Mouse (Mus musculus) liver, embryonic 13.5 days (tissue): ENCODE measurements around the gene Nampt. TPM values are rescaled to one million over a fixed set of nuclear protein-coding genes. Genes with fewer than 3 reads are reported as not detected.

ENCODE experiments used
- ATAC-seq: fragments of 200-750 bp; cut with Nextera tagmentation; 2 replicates; pipeline ENCODE4 v1.8.0; 2017; ENCODE audit warnings: low read depth, mild to moderate bottlenecking, moderate number of reproducible peaks, moderate library complexity
- DNase-seq: peaks from one replicate; pipeline ENCODE4 v3.0.0; 2022
- H3K27ac ChIP-seq: fragments of 300-500 bp; sonication (generic); 2 replicates; pipeline ENCODE4 v1.5.1; 2015; ENCODE audit warnings: moderate library complexity, mild to moderate bottlenecking, inconsistent platforms
- H3K27me3 ChIP-seq: fragments of 300-500 bp; sonication (generic); 2 replicates; pipeline ENCODE4 v1.6.1; 2015; ENCODE audit warnings: mild to moderate bottlenecking, inconsistent platforms
- H3K36me3 ChIP-seq: fragments of 300-500 bp; sonication (generic); 2 replicates; pipeline ENCODE4 v1.6.1; 2015; ENCODE audit warnings: mild to moderate bottlenecking, inconsistent platforms
- H3K4me1 ChIP-seq: fragments of 300-500 bp; sonication (generic); replicated peaks from 2 replicates; pipeline ENCODE4 v1.6.1; 2015; ENCODE audit warnings: inconsistent platforms
- H3K4me2 ChIP-seq: fragments of 300-500 bp; sonication (generic); 2 replicates; pipeline ENCODE4 v1.6.1; 2015; ENCODE audit warnings: inconsistent platforms, mild to moderate bottlenecking, moderate library complexity
- H3K4me3 ChIP-seq: fragments of 300-500 bp; sonication (generic); replicated peaks from 2 replicates; pipeline ENCODE4 v1.5.1; 2015; ENCODE audit warnings: mild to moderate bottlenecking, inconsistent platforms
- H3K9ac ChIP-seq: fragments of 300-500 bp; sonication (generic); 2 replicates; pipeline ENCODE4 v1.6.1; 2015; ENCODE audit warnings: mild to moderate bottlenecking, inconsistent platforms
- H3K9me3 ChIP-seq: fragments of 300-500 bp; sonication (generic); replicated peaks from 2 replicates; pipeline ENCODE4 v1.6.1; 2016; ENCODE audit warnings: inconsistent platforms
- WGBS: fragments of 180-500 bp; shearing (Covaris S2); methylation state at CpG from one replicate; pipeline ENCODE4 v1.1.7; 2015; ENCODE audit not compliant: insufficient replicate concordance; 5-methylcytosine and 5-hydroxymethylcytosine counted together
- polyA plus RNA-seq: library from polyadenylated mRNA; unstranded; fragments of >200 nt; fragmentation: Nextera tagmentation; extraction: Ambion mirVana; gene quantifications from 2 replicates; pipeline ENCODE4 v1.2.1, GENCODE M21; 2015

The Nampt gene
- polyA plus RNA-seq, 1 experiment from 2014 or later, result 10.6 TPM

DNA sequence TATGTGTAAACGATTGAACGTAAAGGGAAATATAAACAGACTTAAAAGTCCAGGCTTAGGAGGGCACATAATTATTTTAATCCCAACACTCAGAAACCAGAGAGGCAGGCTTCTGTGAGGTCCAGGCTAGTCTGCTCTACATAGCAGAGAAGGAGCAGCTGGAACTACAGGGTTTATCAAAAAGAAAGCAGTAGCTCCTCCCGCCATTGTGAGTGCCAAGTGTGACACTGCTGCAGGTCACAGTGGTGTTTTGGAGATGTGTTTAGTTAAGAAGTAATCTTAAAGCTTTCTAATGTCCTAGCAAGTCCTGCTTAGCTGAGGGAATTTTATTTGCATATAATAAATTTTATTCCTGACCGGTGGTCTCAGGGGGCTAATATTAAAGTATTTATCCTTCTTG is 2.7 kb downstream of the Nampt start:
- peaks cover 18% of the 10 kb centered on the region for H3K4me1 ChIP-seq
- 72% methylated on average over 4 of the region's 4 CpGs for WGBS
- no peak for ATAC-seq
- H3K36me3 ChIP-seq, result no peaks in the 10 kb centered on the region
- no peaks in the 10 kb centered on the region for H3K9me3 ChIP-seq
- H3K9ac ChIP-seq, result no peak overlapping the region
- H3K4me2 ChIP-seq, result no peak overlapping the region
- H3K27ac ChIP-seq, result no peak overlapping the region
- H3K27me3 ChIP-seq, result no peaks in the 10 kb centered on the region
- no peak for DNase-seq
- no peak overlapping the region for H3K4me3 ChIP-seq

DNA sequence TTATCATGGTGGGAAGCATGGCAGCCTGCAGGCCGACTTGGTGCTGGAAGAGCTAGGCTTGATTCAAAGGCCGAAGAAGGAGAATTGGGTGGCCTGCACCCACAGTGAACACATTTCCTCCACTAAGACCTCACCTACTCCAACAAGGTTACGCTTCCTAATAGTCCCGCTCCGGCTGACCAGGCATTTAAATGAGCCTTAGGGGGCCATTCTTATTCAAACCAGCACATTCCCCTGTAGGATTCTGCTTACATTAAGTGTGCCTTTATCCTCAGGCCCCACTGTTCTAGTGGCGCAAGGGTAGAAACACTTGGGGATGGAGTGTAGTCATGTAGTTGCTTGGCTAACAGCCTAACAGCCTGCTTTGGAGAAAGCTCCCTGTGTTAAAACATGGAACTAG is 5.2 kb downstream of the Nampt start:
- WGBS, result 85% methylated on average over 6 of the region's 6 CpGs
- no peak for ATAC-seq
- peaks cover 15% of the 10 kb centered on the region for H3K4me1 ChIP-seq
- no peak overlapping the region for H3K4me3 ChIP-seq
- no peak for DNase-seq
- H3K36me3 ChIP-seq, result no peaks in the 10 kb centered on the region
- no peak overlapping the region for H3K4me2 ChIP-seq
- H3K9me3 ChIP-seq, result no peaks in the 10 kb centered on the region
- no peaks in the 10 kb centered on the region for H3K27me3 ChIP-seq
- H3K9ac ChIP-seq, result no peak overlapping the region
- no peak overlapping the region for H3K27ac ChIP-seq

DNA sequence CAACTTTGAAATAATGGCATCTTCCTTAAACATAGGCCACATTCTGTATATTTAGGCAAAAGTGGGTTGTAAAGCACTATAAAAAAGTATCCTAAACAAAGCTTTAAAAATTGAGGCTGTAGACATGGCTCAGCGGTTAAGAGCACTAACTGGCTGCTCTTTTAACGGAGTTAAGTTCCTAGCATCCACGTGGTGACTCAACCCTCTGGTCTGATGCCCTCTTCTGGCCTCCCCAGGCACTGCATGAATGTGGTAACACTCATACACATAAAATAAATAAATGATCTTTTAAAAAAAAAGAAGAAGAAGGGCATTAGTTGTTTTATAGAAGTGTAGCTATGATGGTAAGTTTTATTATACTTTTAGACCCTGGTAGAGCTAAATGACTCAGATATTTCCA is 7.6 kb downstream of the Nampt start:
- Histone ChIP-seq H3K4me1 (peaks cover 9% of the 10 kb centered on the region; the same call in 1 of the 2 replicates), H3K4me2 (no peak overlapping the region), H3K36me3 (peaks cover 2% of the 10 kb centered on the region), H3K27ac (no peak overlapping the region), H3K9ac (no peak overlapping the region), H3K27me3 (no peaks in the 10 kb centered on the region), H3K9me3 (no peaks in the 10 kb centered on the region), H3K4me3 (no peak overlapping the region)
- no peak for ATAC-seq
- 27% methylated on average over 3 of the region's 3 CpGs for WGBS
- DNase-seq, result peak; percentile 31

DNA sequence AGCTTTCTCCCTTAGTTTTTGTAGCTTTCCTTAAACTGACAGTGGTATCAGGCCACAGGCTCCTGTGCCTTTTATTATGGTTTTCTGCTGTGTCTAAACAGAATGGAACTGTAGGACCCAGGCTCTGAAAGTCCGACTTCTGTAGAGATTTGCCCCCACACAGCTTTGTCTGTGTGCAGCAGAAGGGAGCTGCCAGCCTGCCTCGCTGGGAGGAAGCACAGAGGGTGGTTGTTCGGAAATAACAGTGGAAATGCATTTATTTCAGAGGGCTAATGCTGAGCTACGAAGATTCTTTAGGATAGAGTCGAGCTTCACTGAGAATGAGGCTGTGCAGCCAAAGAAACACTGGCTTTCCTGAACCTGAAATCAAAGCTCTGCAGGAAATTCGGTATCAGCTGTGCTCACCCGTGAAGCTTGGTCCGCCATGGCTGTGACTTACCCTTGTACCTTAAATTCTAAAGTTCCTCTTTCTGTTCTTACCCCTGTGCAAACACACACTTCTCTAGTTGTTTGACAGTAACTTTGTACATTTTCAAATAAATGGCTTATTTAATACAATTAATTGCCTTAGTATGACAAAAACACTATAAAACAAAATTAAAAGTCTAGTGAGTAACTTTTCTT is 8.9 kb downstream of the Nampt start:
- 59% methylated on average over 8 of the region's 8 CpGs for WGBS
- H3K36me3 ChIP-seq, result peaks cover 11% of the 10 kb centered on the region
- H3K4me2 ChIP-seq, result no peak overlapping the region
- no peaks in the 10 kb centered on the region for H3K27me3 ChIP-seq
- H3K9me3 ChIP-seq, result no peaks in the 10 kb centered on the region
- H3K4me1 ChIP-seq, result peaks cover 7% of the 10 kb centered on the region; the same call in 1 of the 2 replicates
- no peak for DNase-seq
- no peak overlapping the region for H3K4me3 ChIP-seq
- H3K9ac ChIP-seq, result no peak overlapping the region
- no peak for ATAC-seq
- H3K27ac ChIP-seq, result no peak overlapping the region

DNA sequence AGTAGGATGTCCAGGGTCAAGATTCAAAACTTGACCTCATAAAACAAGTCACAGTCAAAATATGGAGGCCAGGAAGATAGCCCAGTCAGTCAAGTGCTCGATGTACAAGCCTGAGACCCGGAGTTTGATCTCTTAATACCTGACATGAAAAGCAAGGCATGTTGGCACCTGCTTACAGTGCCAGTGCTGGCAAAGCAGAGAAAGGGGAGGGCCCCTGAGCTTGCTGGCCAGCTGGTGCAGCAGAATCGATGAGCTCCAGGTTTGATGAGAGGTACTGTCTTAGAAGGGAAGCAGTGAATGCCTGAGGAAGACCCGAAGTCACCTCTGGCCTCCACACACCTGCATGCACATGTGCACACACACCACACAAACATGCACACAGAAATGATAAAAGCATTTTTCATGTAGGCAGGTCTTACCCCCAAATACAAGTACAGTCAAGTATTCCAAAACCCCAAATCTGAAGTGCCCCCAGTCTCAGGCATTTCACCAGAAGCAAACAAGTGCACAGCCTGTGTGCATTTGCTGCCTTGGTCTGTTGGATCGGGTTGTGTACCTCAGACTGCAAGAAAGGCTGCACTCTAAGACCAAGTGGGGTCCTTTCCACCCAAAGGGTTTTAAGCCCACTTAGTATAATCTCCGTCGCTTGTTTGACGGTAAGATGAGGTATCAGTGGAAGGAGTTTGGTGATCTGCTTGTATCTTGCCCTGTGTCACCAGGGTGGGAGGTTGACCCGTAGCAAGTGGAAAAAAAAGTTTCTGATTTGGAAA is 10.2 kb downstream of the Nampt start:
- ATAC-seq (no peak), DNase-seq (no peak)
- Histone ChIP-seq H3K36me3 (peaks cover 19% of the 10 kb centered on the region), H3K4me1 (peaks cover 7% of the 10 kb centered on the region; the same call in 1 of the 2 replicates), H3K9me3 (no peaks in the 10 kb centered on the region), H3K27ac (no peak overlapping the region), H3K4me2 (no peak overlapping the region), H3K9ac (no peak overlapping the region), H3K4me3 (no peak overlapping the region), H3K27me3 (no peaks in the 10 kb centered on the region)
- WGBS, result 76% methylated on average over 9 of the region's 9 CpGs

DNA sequence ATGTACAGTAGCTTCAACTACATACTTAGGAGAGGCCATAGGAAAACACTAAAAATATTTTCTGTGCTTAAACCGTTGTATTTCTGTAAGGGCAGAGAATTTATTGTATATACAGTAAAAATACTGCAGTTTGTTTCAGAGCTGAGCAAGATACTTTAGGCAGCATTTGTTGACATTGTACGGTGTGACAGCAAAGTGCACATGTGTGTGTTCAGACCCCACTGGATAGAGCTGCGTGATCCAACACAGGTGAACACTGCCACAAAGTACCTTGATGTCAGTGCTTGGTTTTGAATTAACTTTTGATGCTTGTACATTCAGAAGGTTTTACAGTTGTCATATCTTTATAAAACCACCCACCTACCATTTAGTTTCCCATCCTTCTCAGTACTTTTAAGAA is 12.7 kb downstream of the Nampt start:
- DNase-seq (no peak), ATAC-seq (no peak)
- Histone ChIP-seq H3K9ac (no peak overlapping the region), H3K4me2 (no peak overlapping the region), H3K4me3 (no peak overlapping the region), H3K27ac (no peak overlapping the region), H3K27me3 (no peaks in the 10 kb centered on the region), H3K9me3 (no peaks in the 10 kb centered on the region), H3K36me3 (peaks cover 28% of the 10 kb centered on the region), H3K4me1 (no peaks in the 10 kb centered on the region)
- WGBS, result 87% methylated on average over 3 of the region's 3 CpGs

DNA sequence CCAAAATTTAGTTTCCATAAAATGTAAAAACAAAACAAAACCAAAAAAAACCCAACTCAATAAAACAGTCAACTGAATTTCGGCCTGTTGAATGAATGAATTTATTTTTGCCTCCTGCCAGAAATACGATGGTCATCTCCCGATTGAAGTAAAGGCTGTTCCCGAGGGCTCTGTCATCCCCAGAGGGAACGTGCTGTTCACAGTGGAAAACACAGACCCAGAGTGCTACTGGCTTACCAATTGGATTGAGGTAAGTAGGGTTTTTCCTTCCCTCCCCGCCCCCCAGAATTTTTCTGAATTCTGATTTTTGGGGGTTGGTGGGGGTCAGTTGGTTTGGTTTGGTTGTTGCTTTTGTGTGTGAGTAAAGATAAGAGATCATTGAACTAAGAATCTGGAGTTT is 15.4 kb downstream of the Nampt start:
- no peak overlapping the region for H3K4me2 ChIP-seq
- peaks cover 42% of the 10 kb centered on the region for H3K36me3 ChIP-seq
- H3K27ac ChIP-seq, result no peak overlapping the region
- no peaks in the 10 kb centered on the region for H3K4me1 ChIP-seq
- H3K4me3 ChIP-seq, result no peak overlapping the region
- H3K9me3 ChIP-seq, result no peaks in the 10 kb centered on the region
- H3K9ac ChIP-seq, result no peak overlapping the region
- ATAC-seq, result no peak
- WGBS, result 80% methylated on average over 6 of the region's 6 CpGs
- no peak for DNase-seq
- no peaks in the 10 kb centered on the region for H3K27me3 ChIP-seq

DNA sequence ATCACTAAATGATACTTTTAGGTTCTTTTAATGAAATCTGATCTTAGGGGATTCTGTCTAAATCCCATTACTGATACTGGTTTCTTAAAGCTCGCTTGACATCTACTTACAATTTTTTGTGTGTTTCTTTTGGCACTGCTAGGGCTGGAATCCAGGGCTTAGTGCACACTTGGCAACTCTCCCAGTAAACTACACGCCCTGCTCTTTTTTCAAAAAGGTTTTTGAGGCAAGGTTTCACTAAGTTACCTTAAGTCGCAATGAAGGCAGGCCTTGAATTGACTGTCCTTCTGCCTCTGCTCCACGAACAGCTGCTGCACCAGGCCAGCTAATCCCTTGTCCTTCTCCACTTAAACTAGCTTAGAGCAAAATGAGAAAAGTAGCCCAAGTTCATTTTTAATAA is 15.9 kb downstream of the Nampt start:
- no peak overlapping the region for H3K9ac ChIP-seq
- H3K27me3 ChIP-seq, result no peaks in the 10 kb centered on the region
- H3K36me3 ChIP-seq, result peaks cover 42% of the 10 kb centered on the region
- no peak overlapping the region for H3K4me2 ChIP-seq
- DNase-seq (no peak), ATAC-seq (no peak)
- H3K9me3 ChIP-seq, result no peaks in the 10 kb centered on the region
- WGBS, result 72% methylated on average over 4 of the region's 4 CpGs
- no peak overlapping the region for H3K27ac ChIP-seq
- no peak overlapping the region for H3K4me3 ChIP-seq
- no peaks in the 10 kb centered on the region for H3K4me1 ChIP-seq

DNA sequence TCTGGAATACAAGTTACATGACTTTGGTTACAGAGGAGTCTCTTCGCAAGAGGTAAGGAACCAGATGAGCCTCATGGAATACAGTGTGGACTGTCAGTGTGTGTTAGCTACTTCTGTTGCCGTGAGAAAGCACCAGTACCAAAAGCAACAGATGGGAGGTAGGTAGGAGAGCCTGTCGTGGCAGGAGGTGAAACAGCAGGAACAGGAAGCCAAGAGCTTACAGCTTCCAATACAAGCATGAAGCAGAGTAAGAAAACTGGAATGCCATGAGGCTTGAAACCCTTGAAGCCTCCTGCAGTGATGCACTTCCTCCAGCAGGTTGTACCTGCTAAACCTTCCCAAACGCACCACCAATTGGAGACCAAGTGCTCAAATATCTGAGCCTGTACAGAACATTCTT is 19.1 kb downstream of the Nampt start:
- H3K9me3 ChIP-seq, result no peaks in the 10 kb centered on the region
- H3K4me1 ChIP-seq, result no peaks in the 10 kb centered on the region
- no peak for DNase-seq
- H3K4me3 ChIP-seq, result no peak overlapping the region
- no peak overlapping the region for H3K9ac ChIP-seq
- H3K27me3 ChIP-seq, result no peaks in the 10 kb centered on the region
- H3K4me2 ChIP-seq, result no peak overlapping the region
- peaks cover 34% of the 10 kb centered on the region for H3K36me3 ChIP-seq
- no peak overlapping the region for H3K27ac ChIP-seq
- WGBS, result 80% methylated on average over 4 of the region's 4 CpGs
- ATAC-seq, result no peak

DNA sequence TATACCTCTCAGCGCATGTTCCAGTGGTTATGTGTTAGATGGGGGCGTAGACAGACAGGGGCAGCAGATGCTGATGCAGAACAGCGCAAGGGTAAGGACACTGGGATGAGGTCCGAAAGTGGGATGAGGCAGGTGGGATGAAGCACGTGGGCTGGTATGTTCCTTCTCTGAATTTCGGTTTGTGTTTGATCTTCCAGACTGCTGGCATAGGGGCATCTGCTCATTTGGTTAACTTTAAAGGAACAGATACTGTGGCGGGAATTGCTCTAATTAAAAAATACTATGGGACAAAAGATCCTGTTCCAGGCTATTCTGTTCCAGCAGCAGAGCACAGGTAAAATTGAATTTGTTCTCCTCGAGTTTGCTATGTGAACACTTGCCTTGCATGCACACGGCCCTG is 19.6 kb downstream of the Nampt start:
- Histone ChIP-seq H3K27ac (no peak overlapping the region), H3K36me3 (peaks cover 34% of the 10 kb centered on the region), H3K9me3 (no peaks in the 10 kb centered on the region), H3K4me3 (no peak overlapping the region), H3K4me2 (no peak overlapping the region), H3K4me1 (no peaks in the 10 kb centered on the region), H3K27me3 (no peaks in the 10 kb centered on the region), H3K9ac (no peak overlapping the region)
- ATAC-seq (no peak), DNase-seq (no peak)
- 84% methylated on average over 9 of the region's 9 CpGs for WGBS

DNA sequence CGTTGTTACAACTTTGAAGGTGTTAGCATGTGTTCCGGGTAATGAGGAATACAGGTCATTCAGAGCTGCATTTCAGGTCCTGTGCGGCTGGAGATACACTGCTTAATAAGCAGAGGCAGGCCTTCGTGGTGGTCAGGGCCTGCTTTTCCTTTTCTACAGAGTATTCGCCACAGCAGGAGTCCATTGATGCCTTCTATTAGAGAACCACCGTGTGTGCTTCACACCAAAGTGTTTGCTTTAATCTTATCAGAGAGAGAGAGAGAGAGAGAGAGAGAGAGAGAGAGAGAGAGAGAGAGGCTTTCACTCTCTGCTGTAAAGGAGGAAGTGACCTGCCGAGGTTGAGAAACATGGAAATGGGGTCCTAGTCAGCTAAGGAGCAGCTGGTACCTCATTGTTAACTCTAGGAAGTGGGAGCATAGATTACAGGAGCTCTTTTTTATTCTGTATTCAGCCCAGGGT is 22.1 kb downstream of the Nampt start:
- no peak for ATAC-seq
- Histone ChIP-seq H3K27me3 (no peaks in the 10 kb centered on the region), H3K4me3 (no peak overlapping the region), H3K27ac (no peak overlapping the region), H3K4me2 (no peak overlapping the region), H3K9me3 (no peaks in the 10 kb centered on the region), H3K4me1 (no peaks in the 10 kb centered on the region), H3K36me3 (peaks cover 31% of the 10 kb centered on the region), H3K9ac (no peak overlapping the region)
- 67% methylated on average over 7 of the region's 7 CpGs for WGBS
- no peak for DNase-seq

DNA sequence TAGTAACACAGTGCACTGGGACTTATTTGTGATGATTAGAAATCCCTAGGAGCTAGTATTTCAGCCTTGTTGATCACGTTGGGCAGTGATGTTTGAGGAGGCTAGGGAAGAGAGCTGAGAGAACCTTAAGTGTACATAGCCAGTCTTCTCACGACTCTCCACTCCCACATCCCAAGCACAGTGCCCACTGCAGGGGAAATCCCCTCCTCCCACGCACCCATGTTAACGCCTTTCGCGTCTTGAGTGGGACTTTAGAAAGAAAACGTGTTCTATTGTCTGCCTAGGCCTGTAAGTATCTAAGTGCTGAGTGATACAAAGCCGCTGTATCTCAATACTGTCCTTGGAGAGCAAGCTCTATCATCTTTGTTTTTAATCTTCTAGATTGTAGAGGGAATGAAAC is 27.0 kb downstream of the Nampt start:
- no peak for DNase-seq
- H3K36me3 ChIP-seq, result peaks cover 43% of the 10 kb centered on the region
- no peak for ATAC-seq

More for the DNA sequence above, 27.0 kb downstream of the Nampt start:
- Histone ChIP-seq H3K4me1 (no peaks in the 10 kb centered on the region), H3K9me3 (no peaks in the 10 kb centered on the region), H3K27ac (no peak overlapping the region), H3K4me2 (no peak overlapping the region), H3K9ac (no peak overlapping the region), H3K27me3 (no peaks in the 10 kb centered on the region), H3K4me3 (no peak overlapping the region)
- WGBS, result 82% methylated on average over 8 of the region's 8 CpGs
